Mouse (Mus musculus) G1E (cell line): ENCODE data around the gene Thbd. TPM values are rescaled to one million over a fixed set of nuclear protein-coding genes. Genes with fewer than 3 reads are reported as not detected.

Experiments
- ATAC-seq: 2 replicates; pipeline ENCODE4 v1.8.0; 2016; ENCODE audit warnings: mild to moderate bottlenecking; ENCODE audit not compliant: insufficient number of reproducible peaks, poor library complexity, low FRiP score, severe bottlenecking; ENCODE audit errors: extremely low read depth
- DNase-seq: peaks from one replicate; pipeline ENCODE4 v3.0.0; 2012; ENCODE audit warnings: low spot score
- H3K27me3 ChIP-seq: 2 replicates; pipeline ENCODE4 v1.6.1; 2012; ENCODE audit warnings: mild to moderate bottlenecking, low read length, inconsistent platforms; ENCODE audit not compliant: insufficient read depth
- H3K36me3 ChIP-seq: replicated peaks from 2 replicates; pipeline ENCODE3; 2012; ENCODE audit warnings: mild to moderate bottlenecking, inconsistent platforms
- H3K4me1 ChIP-seq: 2 replicates; pipeline ENCODE4 v1.6.1; 2012; ENCODE audit warnings: low read depth, low read length, inconsistent platforms, mixed read lengths; ENCODE audit not compliant: insufficient read depth
- H3K4me3 ChIP-seq: 2 replicates; pipeline ENCODE4 v1.5.1; 2012; ENCODE audit warnings: low read depth, mild to moderate bottlenecking, inconsistent platforms, low read length, moderate library complexity, mixed read lengths
- H3K9me3 ChIP-seq: replicated peaks from 2 replicates; pipeline ENCODE4 v1.6.1; 2012; ENCODE audit warnings: inconsistent platforms
- CTCF ChIP-seq: IDR thresholded peaks from 2 replicates; pipeline ENCODE4 v1.5.1; 2012; ENCODE audit warnings: low read depth, low read length, inconsistent platforms, mixed read lengths
- GATA1 ChIP-seq: IDR thresholded peaks from 2 replicates; pipeline ENCODE4 v1.6.1; 2012; ENCODE audit warnings: borderline replicate concordance, low read length, inconsistent platforms, mixed read lengths
- GATA2 ChIP-seq: IDR thresholded peaks from 2 replicates; pipeline ENCODE4 v1.6.1; 2012; ENCODE audit warnings: low read depth, low read length, inconsistent platforms, borderline replicate concordance
- POLR2AphosphoS5 ChIP-seq: IDR thresholded peaks from 2 replicates; pipeline ENCODE4 v1.6.1; 2012; ENCODE audit warnings: low read depth, low read length, inconsistent platforms; ENCODE audit not compliant: insufficient replicate concordance
- TAL1 ChIP-seq: conservative IDR thresholded peaks from 2 replicates; pipeline ENCODE4 v1.6.1; 2012; ENCODE audit warnings: low read depth, low read length, inconsistent platforms, mixed read lengths
- polyA plus RNA-seq: library from polyadenylated mRNA; stranded (reverse); fragments of >175 nt; gene quantifications from 2 replicates; pipeline ENCODE4 v1.2.3, GENCODE M21; 2012
- total RNA-seq, 2 experiments: library from RNA; stranded (forward) in 1 of 2; stranded (reverse) in 1 of 2; fragments of 200-1000 nt in 1 of 2; fragments of >200 nt in 1 of 2; fragmentation: Nextera tagmentation in 1 of 2; gene quantifications; 2 replicates each; pipeline ENCODE4 v1.2.3; 2014 to 2017

Gene Thbd
- total and polyA plus RNA-seq, 3 experiments: not detected

GRCm38 (mm10) chr2:148419776-148420175 is 11.8 kb upstream of the Thbd start:
- TF ChIP-seq GATA1: no peak
- no peak for TF ChIP-seq CTCF
- TF ChIP-seq TAL1: no peak
- no peak for TF ChIP-seq POLR2AphosphoS5
- no peak for TF ChIP-seq GATA2
- Histone ChIP-seq H3K27me3 (no peaks in the 10 kb centered on the region), H3K4me1 (no peaks in the 10 kb centered on the region), H3K36me3 (no peaks in the 10 kb centered on the region), H3K9me3 (peaks cover 10% of the 10 kb centered on the region), H3K4me3 (no peak overlapping the region)
- ATAC-seq (no peak), DNase-seq (no peak)

DNA sequence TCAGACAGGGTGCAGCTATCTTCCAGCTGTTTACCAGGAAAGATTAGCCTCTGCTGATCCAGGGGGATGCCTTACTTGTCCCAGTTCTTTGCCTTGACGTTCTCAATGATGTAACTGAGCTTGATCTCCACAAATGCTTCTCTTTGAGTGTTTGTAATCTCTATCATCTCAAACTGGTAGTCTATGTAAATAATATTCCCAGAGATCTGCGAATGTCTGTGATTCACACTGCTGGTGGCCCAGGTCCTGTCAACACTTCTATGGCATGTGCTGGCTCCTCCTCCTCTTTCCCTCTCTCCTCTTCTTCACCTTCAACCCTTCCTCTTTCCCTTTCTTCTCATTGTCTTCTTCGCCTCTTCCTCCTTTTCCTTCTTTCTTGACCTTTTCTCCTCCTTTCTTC is 11.2 kb upstream of the Thbd start:
- H3K9me3 ChIP-seq: peaks cover 10% of the 10 kb centered on the region
- H3K4me1 ChIP-seq: no peaks in the 10 kb centered on the region
- no peak for DNase-seq
- ATAC-seq: no peak
- no peak for TF ChIP-seq GATA2
- TF ChIP-seq GATA1: no peak
- no peak for TF ChIP-seq TAL1
- TF ChIP-seq POLR2AphosphoS5: no peak
- no peak for TF ChIP-seq CTCF
- H3K27me3 ChIP-seq: no peaks in the 10 kb centered on the region
- H3K4me3 ChIP-seq: no peak overlapping the region
- no peaks in the 10 kb centered on the region for H3K36me3 ChIP-seq

DNA sequence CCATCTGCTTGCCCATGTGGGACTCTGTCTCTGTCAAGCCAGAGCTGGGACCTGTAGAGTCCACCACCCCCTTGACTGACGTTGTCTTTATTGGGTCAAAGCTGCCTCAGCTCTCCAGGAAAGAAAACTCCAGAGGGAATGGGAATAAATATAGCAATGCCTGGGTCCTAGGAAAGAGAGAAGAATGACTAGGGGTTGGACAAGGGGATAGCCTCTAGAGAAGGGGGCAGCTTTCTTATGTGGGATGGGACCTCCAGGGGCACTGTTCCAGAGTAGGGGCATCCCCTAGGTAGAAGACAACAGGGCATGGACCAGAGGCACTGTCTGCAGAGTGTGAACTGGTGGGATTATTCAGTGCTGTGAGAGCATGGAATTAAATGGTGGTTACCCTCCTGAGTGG is 1.8 kb upstream of the Thbd start:
- H3K27me3 ChIP-seq: no peaks in the 10 kb centered on the region
- H3K9me3 ChIP-seq: peaks cover 49% of the 10 kb centered on the region
- no peak overlapping the region for H3K4me3 ChIP-seq
- TF ChIP-seq TAL1: no peak
- TF ChIP-seq GATA1: no peak
- no peak for TF ChIP-seq POLR2AphosphoS5
- TF ChIP-seq GATA2: no peak
- no peak for TF ChIP-seq CTCF
- ATAC-seq: no peak
- no peak for DNase-seq
- H3K36me3 ChIP-seq: no peaks in the 10 kb centered on the region
- no peaks in the 10 kb centered on the region for H3K4me1 ChIP-seq

GRCm38 (mm10) chr2:148409141-148409540 is 1.2 kb upstream of the Thbd start:
- DNase-seq (no peak), ATAC-seq (no peak)
- no peaks in the 10 kb centered on the region for H3K36me3 ChIP-seq
- no peak overlapping the region for H3K4me3 ChIP-seq
- no peaks in the 10 kb centered on the region for H3K27me3 ChIP-seq
- H3K4me1 ChIP-seq: no peaks in the 10 kb centered on the region
- peaks cover 50% of the 10 kb centered on the region for H3K9me3 ChIP-seq
- no peak for TF ChIP-seq GATA1
- TF ChIP-seq TAL1: no peak
- no peak for TF ChIP-seq CTCF
- no peak for TF ChIP-seq POLR2AphosphoS5

- H3K4me1 ChIP-seq: no peaks in the 10 kb centered on the region
- peaks cover 53% of the 10 kb centered on the region for H3K9me3 ChIP-seq
- TF ChIP-seq GATA1 (no peak), CTCF (no peak), POLR2AphosphoS5 (no peak), TAL1 (no peak), GATA2 (no peak)
- H3K4me3 ChIP-seq: no peak overlapping the region
- DNase-seq: no peak
- no peaks in the 10 kb centered on the region for H3K27me3 ChIP-seq
- ATAC-seq: no peak
- no peaks in the 10 kb centered on the region for H3K36me3 ChIP-seq
Measured at GRCm38 (mm10) chr2:148408761-148409120, 753 bp upstream of the Thbd start.

- H3K4me1 ChIP-seq: no peaks in the 10 kb centered on the region
- DNase-seq: no peak
- no peak for TF ChIP-seq GATA2
- no peak for TF ChIP-seq CTCF
- no peak for TF ChIP-seq TAL1
- no peak for TF ChIP-seq GATA1
- TF ChIP-seq POLR2AphosphoS5: no peak
- peaks cover 55% of the 10 kb centered on the region for H3K9me3 ChIP-seq
- ATAC-seq: no peak
- H3K36me3 ChIP-seq: no peaks in the 10 kb centered on the region
- H3K4me3 ChIP-seq: no peak overlapping the region; the same call in 1 of the 2 replicates
- H3K27me3 ChIP-seq: no peaks in the 10 kb centered on the region
Measured at GRCm38 (mm10) chr2:148406971-148407869, 768 bp downstream of the Thbd start.
